Comparison of ENCODE assay signal across 8 mouse cellular contexts in the genomic region with DNA sequence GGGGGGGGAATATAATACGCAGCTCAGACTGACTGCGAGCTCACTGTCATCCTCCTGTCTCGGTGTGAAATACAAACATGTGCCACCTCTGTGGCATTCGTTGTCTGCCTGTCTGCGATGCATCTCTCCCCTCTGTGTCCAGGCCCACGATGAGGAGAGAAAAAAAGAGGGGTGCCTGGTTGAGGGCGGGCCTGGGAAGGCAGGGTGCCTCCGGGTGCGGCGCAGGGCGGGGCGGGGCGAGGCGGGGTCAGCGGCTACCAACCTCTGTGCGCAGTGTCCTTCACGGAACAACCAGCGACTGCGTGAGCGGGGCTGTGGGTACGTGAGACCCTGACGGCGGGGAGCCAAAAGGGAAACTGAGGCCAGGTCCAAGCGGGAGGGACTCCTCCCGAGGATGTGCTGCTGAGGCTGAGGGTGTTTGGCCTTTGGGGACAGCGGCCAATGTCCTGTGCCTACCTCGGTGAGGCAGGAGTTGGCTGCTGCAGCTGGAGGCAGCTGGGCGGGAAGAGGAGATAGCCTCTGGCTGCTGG. TPM values are rescaled to one million over a fixed set of nuclear protein-coding genes. Genes with fewer than 3 reads are reported as not detected.
A peak's percentile ranks its signal among the peaks of the same experiment; 100 is the strongest.
DNase-seq lines count a peak whose midpoint lies in the region; ATAC-seq and TF ChIP-seq lines count a peak whose summit lies in the region.

A gene (plus strand): TSS at position 266 of the 530 bp plus-strand sequence.
A gene (minus strand): TSS at position 461 of the 530 bp plus-strand sequence.

- H3K4me2 ChIP-seq in lung, embryonic 16.5 days (ENCODE audit: low read depth, low read length), result peak within 1 kb of the TSS; percentile 89

- no peaks in the 10 kb centered on the region for H3K27me3 ChIP-seq in kidney, adult 2 months (replicated peaks; ENCODE audit: control insufficient read depth, insufficient read depth, low read length)
- no peaks in the 10 kb centered on the region for H3K27me3 ChIP-seq in lung, embryonic 16.5 days (ENCODE audit: control insufficient read depth, insufficient read depth, low read depth, low read length)

- ATAC-seq in lung, embryonic 16.5 days (ENCODE audit: low read depth), result peak; percentile 80

- no peaks in the 10 kb centered on the region for H3K36me3 ChIP-seq in kidney, adult 2 months (ENCODE audit: control insufficient read depth, insufficient read depth, low read length)
- H3K36me3 ChIP-seq in lung, embryonic 16.5 days (ENCODE audit: control insufficient read depth, insufficient read depth, low read length), result no peaks in the 10 kb centered on the region

- peak within 1 kb of the TSS; percentile 80 for H3K9ac ChIP-seq in lung, embryonic 16.5 days (ENCODE audit: low read length)

- no peak for TF ChIP-seq POLR2A in cortical plate, adult 2 months (IDR thresholded peaks at IDR 0.05; ENCODE audit: extremely low read depth, insufficient read depth, low read length)
- TF ChIP-seq POLR2A in kidney, adult 2 months (IDR thresholded peaks at IDR 0.05; ENCODE audit: low read depth, low read length), result peak; percentile 32

- H3K4me1 ChIP-seq in cortical plate, adult 2 months (ENCODE audit: control insufficient read depth, insufficient read depth, low read length), result no peaks in the 10 kb centered on the region
- peaks cover 7% of the 10 kb centered on the region for H3K4me1 ChIP-seq in kidney, adult 2 months (ENCODE audit: control insufficient read depth, insufficient read depth, low read length)
- peaks cover 14% of the 10 kb centered on the region for H3K4me1 ChIP-seq in lung, embryonic 16.5 days (replicated peaks; ENCODE audit: control insufficient read depth, insufficient read depth, low read length)

- WGBS in kidney, adult 2 months, result 1% methylated on average over 28 of the region's 28 CpGs
- WGBS in lung, embryonic 16.5 days, result under 1% methylated on average over 27 of the region's 28 CpGs

- no peak for TF ChIP-seq CTCF in cortical plate, adult 2 months (IDR thresholded peaks at IDR 0.05; ENCODE audit: extremely low read depth, insufficient read depth, low read length)
- no peak for TF ChIP-seq CTCF in kidney, adult 2 months (conservative IDR thresholded peaks at IDR 0.05; ENCODE audit: insufficient read depth, insufficient read length, low read depth, low read length)

- DNase-seq in cerebellum, postnatal 10 days, result peak; percentile 29 to 39
- DNase-seq in cerebellum, adult 11-12 months, result no peak
- peak; percentile 67 for DNase-seq in heart, adult 8-10 months (ENCODE audit: low spot score)
- DNase-seq in kidney, adult 2 months, result peak; percentile 79
- DNase-seq in ovary, postnatal 14 days (ENCODE audit: low spot score), result peak; percentile 37
- DNase-seq in right cerebral cortex, postnatal 4 days, result no peak

- peak within 1 kb of the TSS; percentile 20 for H3K4me3 ChIP-seq in cortical plate, adult 2 months (ENCODE audit: insufficient read depth, low read length)
- H3K4me3 ChIP-seq in kidney, adult 2 months (ENCODE audit: insufficient read depth, low read depth, low read length), result peak within 1 kb of the TSS; percentile 85
- H3K4me3 ChIP-seq in lung, embryonic 16.5 days (ENCODE audit: low read length), result peak within 1 kb of the TSS; percentile 68

- no peak within 1 kb of the TSS for H3K27ac ChIP-seq in cortical plate, adult 2 months (ENCODE audit: insufficient read depth, low read length)
- peak within 1 kb of the TSS; percentile 81 for H3K27ac ChIP-seq in kidney, adult 2 months (ENCODE audit: insufficient read depth, low read depth, low read length)
- H3K27ac ChIP-seq in lung, embryonic 16.5 days (ENCODE audit: low read length), result peak within 1 kb of the TSS; percentile 72

- no peaks in the 10 kb centered on the region for H3K9me3 ChIP-seq in lung, embryonic 16.5 days (ENCODE audit: control insufficient read depth, low read length)

RNA-seq across cellular contexts. Expression of the first gene that starts in this region (rescaled TPM):
- polyA plus RNA-seq in cortical plate, adult 2 months (2012; rRNA removed), result 10.1 and 11.5 TPM in 2 replicates
- total RNA-seq in heart, adult 8-10 months (2022), result 10 to 100 TPM; 57.1 to 66.2 (median 60.4) TPM
- 402 and 410 TPM in 2 replicates for polyA plus RNA-seq in kidney, adult 2 months (2012; rRNA removed)
- 112 and 142 TPM in 2 replicates for polyA plus RNA-seq in lung, embryonic 16.5 days (2015; fragmentation: Nextera tagmentation; extraction: Ambion mirVana)

RNA-seq across cellular contexts. Expression of the second gene that starts in this region (rescaled TPM):
- polyA plus RNA-seq in cortical plate, adult 2 months (2012; rRNA removed), result 26.5 and 32.1 TPM in 2 replicates
- 10 to 100 TPM; 43.6 to 51.3 (median 46.9) TPM for total RNA-seq in heart, adult 8-10 months (2022)
- polyA plus RNA-seq in kidney, adult 2 months (2012; rRNA removed), result 31.8 and 34.3 TPM in 2 replicates
- polyA plus RNA-seq in lung, embryonic 16.5 days (2015; fragmentation: Nextera tagmentation; extraction: Ambion mirVana), result 26.6 and 28.2 TPM in 2 replicates

Comparison
In these comparisons a context has a peak if more than half of its experiments do, and no peak if none do; other contexts are left out.
1. DNase-seq: peak in cerebellum, postnatal 10 days (2 of 2), heart, adult 8-10 months (single experiment), kidney, adult 2 months (single experiment) and ovary, postnatal 14 days (single experiment); none in cerebellum, adult 11-12 months (single experiment) and right cerebral cortex, postnatal 4 days (single experiment).
2. H3K4me3 ChIP-seq: peak in every context shown above with its lines; median percentile 85 in kidney, adult 2 months; 68 in lung, embryonic 16.5 days; 20 in cortical plate, adult 2 months.